Mouse (Mus musculus): Measurements from ENCODE around the gene Alx3.
A peak's percentile ranks its signal among the peaks of the same experiment; 100 is the strongest.
"Not testable (repeated sequence)": the region's sequence is repeated elsewhere in the genome, so short reads cannot be mapped to it uniquely, and the experiment has no call there.

Alx3 gene

GRCm38 (mm10) chr3:107627641-107628040, 32.8 kb downstream of the Alx3 start:
- no peak for DNase-seq

- no peak for DNase-seq
Observed at GRCm38 (mm10) chr3:107628551-107628950, 33.7 kb downstream of the Alx3 start.

GRCm38 (mm10) chr3:107629411-107629810, 34.6 kb downstream of the Alx3 start:
- DNase-seq = no peak

- DNase-seq = no peak
Observed at GRCm38 (mm10) chr3:107630682-107631522, 36.1 kb downstream of the Alx3 start, which contains the start of gene Gm10961. Gm10961 (plus strand) TSS chr3:107631322.

GRCm38 (mm10) chr3:107631523-107631958, 36.7 kb downstream of the Alx3 start, which contains the start of gene Strip1:
Strip1 (minus strand) TSS chr3:107631694.
- DNase-seq = peak; percentile 94

- no peak for DNase-seq
Observed at GRCm38 (mm10) chr3:107632786-107633185, 38.0 kb downstream of the Alx3 start.

GRCm38 (mm10) chr3:107633906-107634305, 39.1 kb downstream of the Alx3 start:
- DNase-seq = no peak

GRCm38 (mm10) chr3:107635836-107636235, 41.0 kb downstream of the Alx3 start:
- DNase-seq = no peak

GRCm38 (mm10) chr3:107636236-107636635, 41.4 kb downstream of the Alx3 start:
- no peak for DNase-seq

GRCm38 (mm10) chr3:107637606-107638172, 42.9 kb downstream of the Alx3 start:
- no peak for DNase-seq

GRCm38 (mm10) chr3:107646947-107647346, 52.1 kb downstream of the Alx3 start:
- no peak for DNase-seq

- not testable (repeated sequence) for DNase-seq
Observed at GRCm38 (mm10) chr3:107650276-107650675, 55.4 kb downstream of the Alx3 start.

GRCm38 (mm10) chr3:107652968-107653367, 58.1 kb downstream of the Alx3 start:
- no peak for DNase-seq

- no peak for DNase-seq
Observed at GRCm38 (mm10) chr3:107654861-107655260, 60.0 kb downstream of the Alx3 start.

Data from cerebellum, adult 11-12 months (tissue).